Mouse (Mus musculus): Measurements from ENCODE around the gene Zdhhc3. TPM values are rescaled to one million over a fixed set of nuclear protein-coding genes. Genes with fewer than 3 reads are reported as not detected.

Zdhhc3 gene
- total RNA-seq, 2 experiments from 2014 or later: 70.4 to 73.6 TPM

- intact Hi-C loops (cut with DNase I): no loop called here
Measured at GRCm38 (mm10) chr9:123123571-123124412, 10.8 kb upstream of the Zdhhc3 start.

GRCm38 (mm10) chr9:123123017-123123416 is 10.0 kb upstream of the Zdhhc3 start:
- DNase-seq (ENCODE audit: low spot score in 2 of 2): no peak
- intact Hi-C loops (cut with DNase I): no loop called here

More at GRCm38 (mm10) chr9:123123571-123124412, 10.8 kb upstream of the Zdhhc3 start:
- peak in 1 of 2 experiments; percentile 20 for DNase-seq (ENCODE audit: low spot score in 2 of 2)

GRCm38 (mm10) chr9:123115566-123115965 is 2.6 kb upstream of the Zdhhc3 start:
- intact Hi-C loops (cut with DNase I): no loop called here
- DNase-seq (ENCODE audit: low spot score in 2 of 2): no peak

GRCm38 (mm10) chr9:123113931-123114330 is 926 bp upstream of the Zdhhc3 start:
- intact Hi-C loops (cut with DNase I): no loop called here
- no peak for DNase-seq (ENCODE audit: low spot score in 2 of 2)

- DNase-seq (ENCODE audit: low spot score in 2 of 2): no peak
- intact Hi-C loops (cut with DNase I): no loop called here
Measured at GRCm38 (mm10) chr9:123111751-123112221, 1.2 kb downstream of the Zdhhc3 start.

- no peak for DNase-seq (ENCODE audit: low spot score in 2 of 2)
- intact Hi-C loops (cut with DNase I): no loop called here
Measured at GRCm38 (mm10) chr9:123109188-123109587, 3.8 kb downstream of the Zdhhc3 start.

- intact Hi-C loops (cut with DNase I): no loop called here
- DNase-seq (ENCODE audit: low spot score in 2 of 2): no peak
Measured at GRCm38 (mm10) chr9:123107186-123107585, 5.8 kb downstream of the Zdhhc3 start.

- DNase-seq (ENCODE audit: low spot score in 2 of 2): no peak
- intact Hi-C loops (cut with DNase I): no loop called here
Measured at GRCm38 (mm10) chr9:123104362-123104761, 8.6 kb downstream of the Zdhhc3 start.

- intact Hi-C loops (cut with DNase I): no loop called here
Measured at GRCm38 (mm10) chr9:123103425-123103824, 9.6 kb downstream of the Zdhhc3 start.

GRCm38 (mm10) chr9:123099631-123100455 is 13.2 kb downstream of the Zdhhc3 start:
- intact Hi-C loops (cut with DNase I): no loop called here
- no peak for DNase-seq (ENCODE audit: low spot score in 2 of 2)

More at GRCm38 (mm10) chr9:123103425-123103824, 9.6 kb downstream of the Zdhhc3 start:
- no peak for DNase-seq (ENCODE audit: low spot score in 2 of 2)

GRCm38 (mm10) chr9:123090844-123091243 is 22.2 kb downstream of the Zdhhc3 start:
- intact Hi-C loops (cut with DNase I): no loop called here
- no peak for DNase-seq (ENCODE audit: low spot score in 2 of 2)

GRCm38 (mm10) chr9:123087558-123087957 is 25.4 kb downstream of the Zdhhc3 start:
- intact Hi-C loops (cut with DNase I): no loop called here
- no peak for DNase-seq (ENCODE audit: low spot score in 2 of 2)

GRCm38 (mm10) chr9:123085373-123085772 is 27.6 kb downstream of the Zdhhc3 start:
- no peak for DNase-seq (ENCODE audit: low spot score in 2 of 2)
- intact Hi-C loops (cut with DNase I): no loop called here

- peak in 1 of 2 experiments; percentile 12 for DNase-seq (ENCODE audit: low spot score in 2 of 2)
- intact Hi-C loops (cut with DNase I): no loop called here
Measured at GRCm38 (mm10) chr9:123080796-123081195, 32.2 kb downstream of the Zdhhc3 start.

GRCm38 (mm10) chr9:123080355-123080754 is 32.6 kb downstream of the Zdhhc3 start:
- no peak for DNase-seq (ENCODE audit: low spot score in 2 of 2)
- intact Hi-C loops (cut with DNase I): no loop called here

GRCm38 (mm10) chr9:123079149-123079548 is 33.9 kb downstream of the Zdhhc3 start:
- intact Hi-C loops (cut with DNase I): no loop called here
- DNase-seq (ENCODE audit: low spot score in 2 of 2): no peak

- no peak for DNase-seq (ENCODE audit: low spot score in 2 of 2)
- intact Hi-C loops (cut with DNase I): no loop called here
Measured at GRCm38 (mm10) chr9:123060172-123060571, 52.8 kb downstream of the Zdhhc3 start.

- intact Hi-C loops (cut with DNase I): no loop called here
- no peak for DNase-seq (ENCODE audit: low spot score in 2 of 2)
Measured at GRCm38 (mm10) chr9:123058724-123059292, 54.2 kb downstream of the Zdhhc3 start.

GRCm38 (mm10) chr9:123047665-123048064 is 65.3 kb downstream of the Zdhhc3 start:
- intact Hi-C loops (cut with DNase I): no loop called here
- DNase-seq (ENCODE audit: low spot score in 2 of 2): no peak

- intact Hi-C loops (cut with DNase I): no loop called here
- DNase-seq (ENCODE audit: low spot score in 2 of 2): no peak
Measured at GRCm38 (mm10) chr9:123034426-123034825, 78.6 kb downstream of the Zdhhc3 start, which contains the start of gene Tgm4. TSS of gene Tgm4 (plus strand) at chr9:123034726.

All from left cerebral cortex, postnatal 14 days (tissue).